Mouse (Mus musculus): ENCODE results near the gene Dusp14. TPM values are rescaled to one million over a fixed set of nuclear protein-coding genes. Genes with fewer than 3 reads are reported as not detected.
A peak's percentile ranks its signal among the peaks of the same experiment; 100 is the strongest.

The Dusp14 gene
- polyA plus RNA-seq, 1 experiment from 2014 or later, result 6.2 TPM

DNA sequence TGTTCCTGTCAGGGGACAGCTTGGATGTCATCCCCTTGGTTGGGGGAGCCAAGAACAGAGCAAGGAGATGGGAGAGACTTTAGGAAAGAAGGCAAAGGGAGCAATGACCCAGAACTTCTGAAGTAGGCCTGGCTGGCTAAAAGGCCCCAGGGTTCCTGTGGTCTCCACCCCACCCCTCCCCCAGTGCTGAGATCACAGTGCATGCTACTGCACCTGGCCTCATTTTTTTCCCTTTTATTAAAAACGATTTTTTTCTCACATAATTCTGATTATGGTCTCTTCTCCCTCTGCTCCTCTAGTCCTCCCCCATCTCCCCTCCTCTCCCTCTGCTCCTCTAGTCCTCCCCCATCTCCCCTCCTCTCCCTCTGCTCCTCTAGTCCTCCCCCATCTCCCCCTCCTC lies 24.1 kb downstream of the Dusp14 start:
- 13% methylated on average over 1 of the region's 1 CpGs for WGBS
- no peak for ATAC-seq (ENCODE audit: insufficient number of reproducible peaks, low FRiP score)
- no peak overlapping the region for H3K4me3 ChIP-seq
- no peak overlapping the region for H3K9ac ChIP-seq
- H3K27me3 ChIP-seq (replicated peaks), result peaks cover 9% of the 10 kb centered on the region; the same call in 1 of the 2 replicates
- H3K36me3 ChIP-seq, result peaks cover 21% of the 10 kb centered on the region
- no peaks in the 10 kb centered on the region for H3K9me3 ChIP-seq (replicated peaks)
- H3K4me2 ChIP-seq, result no peak overlapping the region
- H3K27ac ChIP-seq (ENCODE audit: poor library complexity, severe bottlenecking), result no peak overlapping the region
- H3K4me1 ChIP-seq (replicated peaks), result peaks cover 17% of the 10 kb centered on the region

DNA sequence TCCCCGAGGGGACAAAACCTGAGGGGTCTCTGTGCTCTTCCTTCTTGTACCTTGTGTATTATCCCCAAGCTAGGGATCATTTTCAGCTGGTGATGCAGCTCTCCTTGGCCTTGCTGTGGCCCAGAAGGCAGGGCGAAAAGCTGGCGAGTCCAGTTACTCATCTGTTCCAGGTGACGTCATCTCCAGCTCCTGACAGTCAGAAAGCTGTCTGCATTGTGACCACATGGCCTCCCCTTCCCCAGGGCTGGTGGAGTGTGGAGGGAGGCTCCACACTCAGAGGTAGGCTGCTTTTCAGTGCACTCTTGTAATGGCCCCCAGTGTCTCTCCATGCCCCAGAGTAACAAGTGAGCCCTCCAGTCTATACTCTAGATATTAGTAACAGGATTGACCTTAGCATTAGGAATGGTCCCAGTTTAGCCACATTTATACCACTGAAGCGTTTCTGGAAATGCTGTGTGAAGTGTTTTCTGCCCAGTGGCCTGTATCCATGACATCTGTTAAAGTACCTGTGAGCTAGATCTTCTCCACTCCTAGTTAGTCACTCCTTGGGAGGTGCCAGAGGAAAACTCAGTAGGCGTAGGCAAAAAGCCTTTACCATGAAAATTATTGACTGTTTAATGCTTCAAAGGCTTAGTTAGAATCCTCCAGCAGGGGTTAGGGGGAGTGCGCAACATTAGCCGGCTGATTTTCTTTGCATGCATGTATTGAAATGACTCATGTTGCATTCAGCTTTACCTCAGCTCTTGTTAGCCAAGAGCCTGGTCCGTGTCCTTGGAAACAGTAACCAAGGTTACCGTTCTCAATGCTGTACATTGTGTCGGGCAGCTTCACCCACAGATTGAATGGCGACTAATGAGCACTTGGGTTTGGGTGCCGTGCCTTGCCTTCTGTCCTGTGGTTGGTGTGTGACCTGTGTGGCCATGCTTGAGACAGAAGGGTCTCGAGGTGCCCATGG lies 26.0 kb downstream of the Dusp14 start:
- no peak overlapping the region for H3K4me3 ChIP-seq
- 78% methylated on average over 14 of the region's 14 CpGs for WGBS
- peaks cover 18% of the 10 kb centered on the region for H3K4me1 ChIP-seq (replicated peaks)
- no peak overlapping the region for H3K27ac ChIP-seq (ENCODE audit: poor library complexity, severe bottlenecking)
- no peaks in the 10 kb centered on the region for H3K9me3 ChIP-seq (replicated peaks)
- ATAC-seq (ENCODE audit: insufficient number of reproducible peaks, low FRiP score), result no peak
- H3K27me3 ChIP-seq (replicated peaks), result 0 out of 2 replicates have a peak, but pooled peaks cover 7% of the 10 kb centered on the region
- no peak overlapping the region for H3K9ac ChIP-seq
- H3K36me3 ChIP-seq, result peaks cover 21% of the 10 kb centered on the region
- no peak overlapping the region for H3K4me2 ChIP-seq

DNA sequence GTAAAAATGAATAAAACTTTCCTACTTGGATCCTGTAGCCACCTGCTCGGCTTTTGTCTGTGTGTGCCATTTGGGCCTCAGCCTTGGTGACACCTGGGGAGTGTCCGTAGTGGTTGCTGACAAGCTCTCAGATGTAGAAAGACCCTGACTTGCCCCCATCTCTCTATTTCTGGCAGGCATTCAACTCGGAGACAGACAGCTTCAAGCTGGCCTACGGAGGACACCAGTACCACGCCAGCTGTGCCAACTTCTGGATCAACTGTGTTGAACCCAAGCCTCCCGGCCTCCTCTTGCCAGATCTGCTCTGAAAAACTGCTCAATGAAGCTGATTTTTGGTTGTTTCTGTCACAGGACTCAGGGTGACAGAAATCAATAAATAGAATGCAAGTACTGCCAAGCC lies 28.4 kb downstream of the Dusp14 start:
- peaks cover 12% of the 10 kb centered on the region for H3K4me1 ChIP-seq (replicated peaks)
- H3K4me2 ChIP-seq, result no peak overlapping the region
- H3K27ac ChIP-seq (ENCODE audit: poor library complexity, severe bottlenecking), result no peak overlapping the region
- 0 out of 2 replicates have a peak, but pooled peaks cover 8% of the 10 kb centered on the region for H3K27me3 ChIP-seq (replicated peaks)
- no peak overlapping the region for H3K4me3 ChIP-seq
- ATAC-seq (ENCODE audit: insufficient number of reproducible peaks, low FRiP score), result no peak
- H3K36me3 ChIP-seq, result peaks cover 25% of the 10 kb centered on the region
- H3K9me3 ChIP-seq (replicated peaks), result no peaks in the 10 kb centered on the region
- 41% methylated on average over 6 of the region's 6 CpGs for WGBS
- no peak overlapping the region for H3K9ac ChIP-seq

DNA sequence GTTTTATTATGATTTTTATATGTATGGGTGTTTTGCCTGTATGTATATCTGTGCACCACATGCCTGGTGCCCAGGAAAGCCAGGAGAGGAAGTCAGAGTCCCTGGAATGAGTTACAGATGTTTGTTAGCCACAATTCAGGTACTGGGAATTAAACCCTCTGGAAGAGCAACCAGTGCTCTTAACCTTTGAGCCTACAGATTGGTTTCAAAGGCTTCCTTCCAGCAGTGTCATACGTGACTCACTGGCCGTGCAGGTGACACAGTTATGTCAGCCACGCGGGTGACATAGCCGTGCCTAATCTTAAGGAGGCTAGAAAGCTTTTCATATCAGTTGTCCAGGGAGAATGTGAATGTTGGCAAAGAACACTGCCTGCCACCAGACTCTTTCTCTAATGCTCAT lies 35.4 kb downstream of the Dusp14 start:
- peaks cover 9% of the 10 kb centered on the region for H3K4me1 ChIP-seq (replicated peaks)
- no peak overlapping the region for H3K4me2 ChIP-seq
- ATAC-seq (ENCODE audit: insufficient number of reproducible peaks, low FRiP score), result no peak
- peaks cover 16% of the 10 kb centered on the region for H3K36me3 ChIP-seq
- H3K9ac ChIP-seq, result no peak overlapping the region
- no peaks in the 10 kb centered on the region for H3K9me3 ChIP-seq (replicated peaks)
- 67% methylated on average over 5 of the region's 5 CpGs for WGBS
- no peak overlapping the region for H3K27ac ChIP-seq (ENCODE audit: poor library complexity, severe bottlenecking)
- peaks cover 26% of the 10 kb centered on the region for H3K27me3 ChIP-seq (replicated peaks)
- no peak overlapping the region for H3K4me3 ChIP-seq

DNA sequence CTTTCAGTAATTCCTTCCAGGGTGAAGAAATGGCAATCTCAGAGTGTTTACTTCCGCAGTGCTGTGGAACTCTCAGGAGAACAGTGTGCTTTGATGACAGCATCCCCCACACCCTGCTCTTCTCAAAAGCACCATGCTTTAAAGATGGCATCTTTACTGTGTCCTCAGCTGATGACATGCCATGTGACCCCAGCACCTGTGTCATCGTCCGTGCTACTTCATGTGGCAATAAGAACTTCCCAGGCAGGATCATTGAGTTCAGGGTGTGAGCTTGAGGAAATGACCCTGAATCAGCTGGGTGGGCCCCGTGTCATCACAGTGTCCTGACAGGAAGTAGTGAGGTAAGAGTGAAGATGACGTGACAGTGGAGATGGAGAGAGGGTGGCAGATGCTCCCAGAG lies 36.5 kb downstream of the Dusp14 start:
- H3K4me1 ChIP-seq (replicated peaks), result peaks cover 20% of the 10 kb centered on the region
- 79% methylated on average over 5 of the region's 5 CpGs for WGBS
- H3K27ac ChIP-seq (ENCODE audit: poor library complexity, severe bottlenecking), result no peak overlapping the region
- H3K4me2 ChIP-seq, result no peak overlapping the region
- H3K27me3 ChIP-seq (replicated peaks), result peaks cover 19% of the 10 kb centered on the region
- peaks cover 16% of the 10 kb centered on the region for H3K36me3 ChIP-seq
- no peaks in the 10 kb centered on the region for H3K9me3 ChIP-seq (replicated peaks)
- H3K4me3 ChIP-seq, result no peak overlapping the region
- no peak for ATAC-seq (ENCODE audit: insufficient number of reproducible peaks, low FRiP score)
- H3K9ac ChIP-seq, result no peak overlapping the region

DNA sequence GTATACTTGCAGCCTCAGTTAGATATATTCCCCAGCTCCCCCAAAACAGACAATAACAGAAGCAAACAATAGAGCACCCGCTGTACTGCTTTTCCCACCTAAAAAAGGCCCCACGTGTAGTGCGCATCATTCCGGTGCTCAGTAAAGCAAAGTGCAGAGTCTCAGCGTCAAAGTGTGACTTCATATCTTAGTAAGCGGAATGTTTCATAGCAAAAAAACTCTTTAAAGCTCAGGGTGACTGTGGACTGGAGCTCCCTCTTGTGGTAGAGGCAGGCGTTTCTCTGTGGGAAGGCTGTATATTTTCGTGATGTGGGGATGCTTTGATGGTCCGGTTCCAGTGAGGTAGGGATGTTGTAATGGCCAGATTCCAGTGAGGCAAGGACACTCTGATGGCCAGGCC lies 37.1 kb downstream of the Dusp14 start:
- no peak for ATAC-seq (ENCODE audit: insufficient number of reproducible peaks, low FRiP score)
- Histone ChIP-seq H3K4me3 (no peak overlapping the region), H3K36me3 (peaks cover 22% of the 10 kb centered on the region), H3K4me1 (replicated peaks) (peaks cover 26% of the 10 kb centered on the region), H3K4me2 (no peak overlapping the region), H3K9me3 (replicated peaks) (no peaks in the 10 kb centered on the region), H3K9ac (no peak overlapping the region), H3K27ac (ENCODE audit: poor library complexity, severe bottlenecking) (no peak overlapping the region), H3K27me3 (replicated peaks) (peaks cover 23% of the 10 kb centered on the region)
- WGBS, result 52% methylated on average over 9 of the region's 9 CpGs

DNA sequence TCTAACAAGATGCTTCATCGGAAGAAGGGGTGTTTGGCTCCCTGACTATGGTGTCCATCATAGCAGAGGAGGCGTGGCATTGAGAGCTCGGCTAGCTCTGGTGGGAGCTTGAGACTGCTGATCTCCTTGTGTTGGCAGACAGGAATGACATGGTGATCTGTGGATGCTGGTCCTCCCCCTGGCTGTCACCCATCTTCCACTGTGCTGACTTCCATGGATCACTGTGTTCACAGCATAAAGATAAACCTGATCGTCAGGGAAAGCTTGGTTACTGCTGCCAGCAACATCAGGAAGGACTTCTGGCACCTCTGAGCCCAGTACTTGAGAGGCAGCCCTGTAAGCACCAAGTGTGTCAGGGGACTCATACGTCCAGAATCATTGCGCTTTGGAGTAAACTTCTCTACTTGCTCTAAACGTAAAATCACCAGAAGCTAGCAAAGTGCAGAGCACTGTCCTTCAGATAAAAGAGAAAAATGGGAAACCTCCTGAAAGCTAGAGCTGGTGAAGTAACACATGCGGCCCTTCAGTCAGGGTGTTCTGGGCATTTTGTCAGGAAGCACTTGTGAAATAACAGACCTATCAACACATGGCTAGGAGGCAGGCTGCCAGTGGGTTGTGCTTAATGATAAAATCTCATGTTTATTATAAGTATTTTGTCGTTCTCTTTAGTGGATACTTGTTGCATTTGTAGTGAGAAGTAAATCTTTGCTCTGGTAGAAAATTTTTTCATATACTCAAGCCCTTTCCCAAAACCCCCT lies 40.6 kb downstream of the Dusp14 start:
- ATAC-seq (ENCODE audit: insufficient number of reproducible peaks, low FRiP score), result peak; percentile 59; the same call in 1 of the 2 replicates
- Histone ChIP-seq H3K4me3 (no peak overlapping the region), H3K36me3 (peaks cover 44% of the 10 kb centered on the region), H3K9ac (no peak overlapping the region), H3K27me3 (replicated peaks) (peaks cover 37% of the 10 kb centered on the region), H3K4me2 (peak overlapping the region; percentile 28; the same call in 1 of the 2 replicates), H3K9me3 (replicated peaks) (no peaks in the 10 kb centered on the region), H3K27ac (ENCODE audit: poor library complexity, severe bottlenecking) (no peak overlapping the region), H3K4me1 (replicated peaks) (peaks cover 28% of the 10 kb centered on the region)
- WGBS, result 30% methylated on average over 9 of the region's 9 CpGs

DNA sequence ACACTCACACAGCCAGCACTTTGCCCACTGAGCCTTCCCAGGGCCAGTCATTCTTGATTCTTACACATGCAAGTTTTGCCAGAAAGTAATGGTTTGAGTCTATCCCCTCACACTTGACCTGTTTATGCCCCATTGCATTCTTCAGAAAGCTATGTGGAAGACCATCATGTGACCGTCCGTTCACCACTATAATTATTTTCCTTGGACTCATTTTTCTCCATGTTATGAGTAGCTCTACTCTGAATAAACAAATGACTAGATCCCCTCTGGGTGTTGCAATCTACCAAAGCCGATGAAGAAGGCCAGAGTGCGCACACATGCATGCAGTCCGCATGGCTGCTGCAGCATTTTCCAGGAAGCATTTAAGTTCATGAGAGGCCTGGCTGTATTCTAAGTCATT lies 41.8 kb downstream of the Dusp14 start:
- Histone ChIP-seq H3K36me3 (peaks cover 54% of the 10 kb centered on the region), H3K4me2 (no peak overlapping the region), H3K4me1 (replicated peaks) (peaks cover 28% of the 10 kb centered on the region), H3K27me3 (replicated peaks) (peaks cover 37% of the 10 kb centered on the region), H3K27ac (ENCODE audit: poor library complexity, severe bottlenecking) (no peak overlapping the region), H3K9me3 (replicated peaks) (no peaks in the 10 kb centered on the region), H3K9ac (no peak overlapping the region), H3K4me3 (no peak overlapping the region)
- WGBS, result 89% methylated on average over 5 of the region's 5 CpGs
- no peak for ATAC-seq (ENCODE audit: insufficient number of reproducible peaks, low FRiP score)

DNA sequence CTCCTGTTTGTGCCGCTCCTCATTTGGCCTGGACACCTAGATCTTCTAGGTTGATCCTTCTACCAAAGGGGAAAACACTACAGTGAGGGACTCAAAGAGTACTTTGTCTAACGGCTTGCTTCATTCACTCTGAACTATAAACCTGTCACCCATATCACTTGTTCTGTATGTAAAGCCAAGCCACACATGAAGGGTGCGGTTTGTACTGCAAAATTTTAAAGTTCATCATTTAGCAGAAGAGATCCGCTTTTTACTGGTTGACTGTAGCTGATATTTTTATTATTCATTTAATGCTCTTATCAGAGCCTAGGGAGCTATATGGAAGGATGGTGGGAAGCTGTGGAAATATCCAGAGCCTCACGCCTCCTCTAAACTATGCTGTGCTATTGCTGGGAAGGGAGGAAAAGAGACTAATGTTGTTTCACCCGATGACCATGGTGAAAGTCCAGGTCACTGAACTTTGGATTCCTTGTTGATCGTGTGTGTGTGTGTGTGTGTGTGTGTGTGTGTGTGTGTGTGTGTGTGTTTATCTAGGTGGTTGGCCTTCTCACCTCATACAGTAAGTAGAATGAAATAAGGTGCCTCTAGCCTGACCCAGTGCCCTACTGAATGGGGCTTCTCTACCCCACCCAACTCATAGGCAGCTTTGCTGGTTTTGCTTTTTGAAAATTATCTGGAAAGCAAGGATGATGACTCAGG lies 52.1 kb downstream of the Dusp14 start:
- H3K27me3 ChIP-seq (replicated peaks), result no peaks in the 10 kb centered on the region
- H3K4me3 ChIP-seq, result no peak overlapping the region
- H3K27ac ChIP-seq (ENCODE audit: poor library complexity, severe bottlenecking), result no peak overlapping the region
- no peaks in the 10 kb centered on the region for H3K4me1 ChIP-seq (replicated peaks)
- no peak overlapping the region for H3K4me2 ChIP-seq
- 80% methylated on average over 7 of the region's 7 CpGs for WGBS
- peaks cover 27% of the 10 kb centered on the region for H3K36me3 ChIP-seq
- no peak for ATAC-seq (ENCODE audit: insufficient number of reproducible peaks, low FRiP score)
- no peak overlapping the region for H3K9ac ChIP-seq
- H3K9me3 ChIP-seq (replicated peaks), result no peaks in the 10 kb centered on the region

DNA sequence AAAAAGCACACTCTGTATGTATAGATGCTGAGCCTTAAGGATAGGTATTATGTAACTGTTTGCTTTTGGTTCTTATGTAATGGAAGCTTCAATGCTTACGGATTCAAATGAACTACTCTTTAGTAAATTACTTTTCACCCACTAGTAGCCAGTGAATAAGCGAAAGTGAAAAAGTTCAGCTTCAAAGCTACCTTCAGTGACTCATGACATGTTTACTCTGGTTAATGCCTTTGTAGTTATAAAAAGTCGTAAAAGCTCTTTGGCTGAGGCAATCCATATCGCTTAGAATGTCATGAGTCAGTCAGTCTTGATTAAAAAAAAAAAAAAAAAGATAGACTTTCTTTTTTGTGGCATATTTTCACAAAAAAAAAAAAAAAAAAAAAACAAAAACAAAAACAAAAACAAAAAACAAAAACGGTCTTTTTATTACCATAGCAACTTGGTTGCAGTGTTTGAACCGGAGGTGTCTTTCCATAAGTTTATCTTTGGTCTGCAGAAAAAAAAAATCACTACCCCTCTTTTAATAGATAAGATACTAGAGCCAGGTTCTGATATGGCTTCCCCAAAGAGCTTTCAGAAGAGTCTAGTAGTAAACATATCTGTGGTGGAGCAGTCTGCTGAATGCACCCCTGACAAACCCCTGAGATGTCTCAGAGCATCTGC lies 52.8 kb downstream of the Dusp14 start:
- H3K9ac ChIP-seq, result no peak overlapping the region
- H3K4me2 ChIP-seq, result no peak overlapping the region
- H3K27ac ChIP-seq (ENCODE audit: poor library complexity, severe bottlenecking), result no peak overlapping the region
- peaks cover 20% of the 10 kb centered on the region for H3K36me3 ChIP-seq
- no peaks in the 10 kb centered on the region for H3K27me3 ChIP-seq (replicated peaks)
- ATAC-seq (ENCODE audit: insufficient number of reproducible peaks, low FRiP score), result no peak
- no peaks in the 10 kb centered on the region for H3K9me3 ChIP-seq (replicated peaks)
- no peak overlapping the region for H3K4me3 ChIP-seq
- no peaks in the 10 kb centered on the region for H3K4me1 ChIP-seq (replicated peaks)
- 70% methylated on average over 6 of the region's 6 CpGs for WGBS
